Comparison of ENCODE assay signal across 8 mouse cellular contexts in genomic region chr9:44920374-44921122, GRCm38 (mm10). TPM values are rescaled to one million over a fixed set of nuclear protein-coding genes. Genes with fewer than 3 reads are reported as not detected.
DNase-seq lines count a peak whose midpoint lies in the region; ATAC-seq and TF ChIP-seq lines count a peak whose summit lies in the region.

Atp5l (minus strand) TSS chr9:44920742.

- peak; percentile 66 to 77 for DNase-seq in CD8-positive naive resting alpha-beta T cell, adult 2 months (ENCODE audit: low read depth in 2 of 2, low spot score in 2 of 2)
- DNase-seq in c-Kit-positive CD71-negative TER-119-negative erythroid progenitor cells, embryonic 14.5 days (ENCODE audit: low read depth), result peak; percentile 95
- peak; percentile 86 for DNase-seq in forebrain, embryonic 10.5 days (ENCODE audit: extremely low spot score, low spot score)
- DNase-seq in kidney, postnatal 25 days, result peak; percentile 89 to 91
- DNase-seq in liver, embryonic 14.5 days (ENCODE audit: low read depth in 3 of 3, low spot score in 3 of 3), result peak; percentile 91 to 92 (median 91)
- DNase-seq in neural tube, embryonic 11.5 days (ENCODE audit: low spot score), result peak; percentile 89
- DNase-seq in stomach, postnatal 0 days (ENCODE audit: low spot score), result peak; percentile 85

- WGBS in forebrain, embryonic 10.5 days, result under 1% methylated on average over 48 of the region's 48 CpGs
- WGBS in heart, embryonic 15.5 days, result under 1% methylated on average over 48 of the region's 48 CpGs
- WGBS in liver, embryonic 14.5 days (ENCODE audit: insufficient replicate concordance), result under 1% methylated on average over 48 of the region's 48 CpGs
- WGBS in neural tube, embryonic 11.5 days, result under 1% methylated on average over 44 of the region's 48 CpGs
- WGBS in stomach, postnatal 0 days, result under 1% methylated on average over 48 of the region's 48 CpGs

- H3K27me3 ChIP-seq in forebrain, embryonic 10.5 days (ENCODE audit: poor library complexity, severe bottlenecking), result no peaks in the 10 kb centered on the region
- no peaks in the 10 kb centered on the region for H3K27me3 ChIP-seq in heart, embryonic 15.5 days
- H3K27me3 ChIP-seq in liver, embryonic 14.5 days (ENCODE audit: control insufficient read depth, insufficient read depth, low read length), result no peaks in the 10 kb centered on the region
- no peaks in the 10 kb centered on the region for H3K27me3 ChIP-seq in neural tube, embryonic 11.5 days (ENCODE audit: control insufficient read depth, insufficient read depth, low read length)
- no peaks in the 10 kb centered on the region for H3K27me3 ChIP-seq in stomach, postnatal 0 days (ENCODE audit: control insufficient read depth, insufficient read depth, low read length)

- peak within 1 kb of the TSS; percentile 94 for H3K27ac ChIP-seq in forebrain, embryonic 10.5 days
- peak within 1 kb of the TSS; percentile 88 for H3K27ac ChIP-seq in heart, embryonic 15.5 days
- peak within 1 kb of the TSS; percentile 68 for H3K27ac ChIP-seq in liver, embryonic 14.5 days
- H3K27ac ChIP-seq in neural tube, embryonic 11.5 days (ENCODE audit: low read depth, low read length), result peak within 1 kb of the TSS; percentile 56; the same call in 1 of the 2 replicates
- peak within 1 kb of the TSS; percentile 94 for H3K27ac ChIP-seq in stomach, postnatal 0 days (replicated peaks)

- H3K4me2 ChIP-seq in heart, embryonic 15.5 days, result peak within 1 kb of the TSS; percentile 65
- peak within 1 kb of the TSS; percentile 92 for H3K4me2 ChIP-seq in liver, embryonic 14.5 days (ENCODE audit: low read depth)
- peak within 1 kb of the TSS; percentile 89 for H3K4me2 ChIP-seq in neural tube, embryonic 11.5 days (ENCODE audit: low read depth)
- peak within 1 kb of the TSS; percentile 61 for H3K4me2 ChIP-seq in stomach, postnatal 0 days (replicated peaks; ENCODE audit: low read depth)

- H3K9me3 ChIP-seq in forebrain, embryonic 10.5 days, result no peaks in the 10 kb centered on the region
- H3K9me3 ChIP-seq in heart, embryonic 15.5 days (replicated peaks), result no peaks in the 10 kb centered on the region
- H3K9me3 ChIP-seq in liver, embryonic 14.5 days (ENCODE audit: control insufficient read depth, low read length), result no peaks in the 10 kb centered on the region
- H3K9me3 ChIP-seq in neural tube, embryonic 11.5 days (ENCODE audit: control insufficient read depth, low read length), result no peaks in the 10 kb centered on the region
- no peaks in the 10 kb centered on the region for H3K9me3 ChIP-seq in stomach, postnatal 0 days (ENCODE audit: control insufficient read depth, low read length)

- no peaks in the 10 kb centered on the region; the same call in 1 of the 2 replicates for H3K36me3 ChIP-seq in forebrain, embryonic 10.5 days (replicated peaks)
- peaks cover 4% of the 10 kb centered on the region; the same call in 1 of the 2 replicates for H3K36me3 ChIP-seq in heart, embryonic 15.5 days
- no peaks in the 10 kb centered on the region for H3K36me3 ChIP-seq in liver, embryonic 14.5 days (replicated peaks; ENCODE audit: control insufficient read depth, insufficient read depth, low read depth)
- H3K36me3 ChIP-seq in neural tube, embryonic 11.5 days (ENCODE audit: control insufficient read depth, insufficient read depth, low read length), result no peaks in the 10 kb centered on the region
- H3K36me3 ChIP-seq in stomach, postnatal 0 days (ENCODE audit: control insufficient read depth, insufficient read depth, low read length), result no peaks in the 10 kb centered on the region

- TF ChIP-seq EP300 in liver, embryonic 14.5 days (IDR thresholded peaks at IDR 0.05; ENCODE audit: low read depth), result peak; percentile 71
- peak; percentile 98 for TF ChIP-seq EP300 in stomach, postnatal 0 days (optimal IDR thresholded peaks at IDR 0.05)

- H3K9ac ChIP-seq in heart, embryonic 15.5 days, result peak within 1 kb of the TSS; percentile 89
- H3K9ac ChIP-seq in liver, embryonic 14.5 days (replicated peaks), result peak within 1 kb of the TSS; percentile 100
- peak within 1 kb of the TSS; percentile 92 for H3K9ac ChIP-seq in neural tube, embryonic 11.5 days (ENCODE audit: low read length)
- peak within 1 kb of the TSS; percentile 98 for H3K9ac ChIP-seq in stomach, postnatal 0 days (ENCODE audit: low read length)

- no peak for TF ChIP-seq CTCF in liver, embryonic 14.5 days (IDR thresholded peaks at IDR 0.05; ENCODE audit: low read depth)
- no peak for TF ChIP-seq CTCF in stomach, postnatal 0 days (IDR thresholded peaks at IDR 0.05; ENCODE audit: low read depth)

- peak within 1 kb of the TSS; percentile 99 for H3K4me3 ChIP-seq in forebrain, embryonic 10.5 days
- H3K4me3 ChIP-seq in heart, embryonic 15.5 days, result peak within 1 kb of the TSS; percentile 77
- peak within 1 kb of the TSS; percentile 78 to 99 for H3K4me3 ChIP-seq in liver, embryonic 14.5 days (ENCODE audit: insufficient read depth in 1 of 2, low read depth in 2 of 2, low read length in 2 of 2)
- peak within 1 kb of the TSS; percentile 97 for H3K4me3 ChIP-seq in neural tube, embryonic 11.5 days (ENCODE audit: low read depth, low read length)
- peak within 1 kb of the TSS; percentile 89 for H3K4me3 ChIP-seq in stomach, postnatal 0 days (ENCODE audit: low read depth, low read length)

- peak; percentile 81 for ATAC-seq in heart, embryonic 15.5 days (replicated peaks; ENCODE audit: insufficient number of reproducible peaks, insufficient read depth, low FRiP score, low read depth)
- peak; percentile 82 for ATAC-seq in liver, embryonic 14.5 days (ENCODE audit: insufficient read depth)
- peak; percentile 82 for ATAC-seq in neural tube, embryonic 11.5 days (ENCODE audit: insufficient read depth, low FRiP score, low TSS enrichment)
- ATAC-seq in stomach, postnatal 0 days (ENCODE audit: low FRiP score, low TSS enrichment), result peak; percentile 87

- H3K4me1 ChIP-seq in forebrain, embryonic 10.5 days, result peaks cover 21% of the 10 kb centered on the region
- H3K4me1 ChIP-seq in heart, embryonic 15.5 days (replicated peaks), result peaks cover 18% of the 10 kb centered on the region
- peaks cover 3 to 4% of the 10 kb centered on the region in 2 experiments; a peak in 3 of 4 replicates for H3K4me1 ChIP-seq in liver, embryonic 14.5 days (replicated peaks; ENCODE audit: control insufficient read depth in 2 of 2, insufficient read depth in 2 of 2, low read length in 1 of 2)
- 0 out of 2 replicates have a peak, but pooled peaks cover 2% of the 10 kb centered on the region for H3K4me1 ChIP-seq in neural tube, embryonic 11.5 days (ENCODE audit: control insufficient read depth, insufficient read depth, low read length)
- no peaks in the 10 kb centered on the region for H3K4me1 ChIP-seq in stomach, postnatal 0 days (replicated peaks; ENCODE audit: control insufficient read depth, insufficient read depth)

RNA-seq across cellular contexts. Expression of gene Atp5l, which starts in this region (rescaled TPM):
- polyA plus RNA-seq in forebrain, embryonic 10.5 days (2016; fragmentation: Nextera tagmentation; extraction: Ambion mirVana), result 509 and 532 TPM in 2 replicates
- polyA plus RNA-seq in heart, embryonic 15.5 days (2015; fragmentation: Nextera tagmentation; extraction: Ambion mirVana), result 1,028 and 1,424 TPM in 2 replicates
- polyA plus RNA-seq in liver, embryonic 14.5 days (2012; rRNA removed), result 261 and 418 TPM in 2 replicates
- polyA plus RNA-seq in liver, embryonic 14.5 days (2014; fragmentation: Nextera tagmentation; extraction: Ambion mirVana), result 577 and 630 TPM in 2 replicates
- 555 and 597 TPM in 2 replicates for polyA plus RNA-seq in neural tube, embryonic 11.5 days (2014; fragmentation: Nextera tagmentation; extraction: Ambion mirVana)
- polyA plus RNA-seq in stomach, postnatal 0 days (2015; fragmentation: Nextera tagmentation; extraction: Ambion mirVana), result 1,024 and 1,071 TPM in 2 replicates

Comparison
In these comparisons a context has a peak if more than half of its experiments do, and no peak if none do; other contexts are left out.
1. Peak in every context shown above with its lines: DNase-seq, ATAC-seq, H3K4me3 ChIP-seq and H3K27ac ChIP-seq.